Mouse (Mus musculus) adrenal gland, adult 10 weeks (tissue): ENCODE measurements around the gene Gja5. TPM values are rescaled to one million over a fixed set of nuclear protein-coding genes. Genes with fewer than 3 reads are reported as not detected.

Experiments used
- polyA plus RNA-seq: library from polyadenylated mRNA; stranded (reverse); fragments of 350-450 nt; fragmentation: Illumina TruSeq; extraction: RNeasy Lipid Tissue Mini Kit (QIAGEN cat#74804); gene quantifications from one replicate; pipeline ENCODE4 v1.2.3, GENCODE M21; 2014; ENCODE audit warnings: low read depth, low replicate concordance

The Gja5 gene
- polyA plus RNA-seq, result 0.82 TPM

GRCm38 (mm10) chr3:96904393-96904792, at the start of gene Gja5:
Gja5 (plus strand) TSS chr3:96904693.

DNA sequence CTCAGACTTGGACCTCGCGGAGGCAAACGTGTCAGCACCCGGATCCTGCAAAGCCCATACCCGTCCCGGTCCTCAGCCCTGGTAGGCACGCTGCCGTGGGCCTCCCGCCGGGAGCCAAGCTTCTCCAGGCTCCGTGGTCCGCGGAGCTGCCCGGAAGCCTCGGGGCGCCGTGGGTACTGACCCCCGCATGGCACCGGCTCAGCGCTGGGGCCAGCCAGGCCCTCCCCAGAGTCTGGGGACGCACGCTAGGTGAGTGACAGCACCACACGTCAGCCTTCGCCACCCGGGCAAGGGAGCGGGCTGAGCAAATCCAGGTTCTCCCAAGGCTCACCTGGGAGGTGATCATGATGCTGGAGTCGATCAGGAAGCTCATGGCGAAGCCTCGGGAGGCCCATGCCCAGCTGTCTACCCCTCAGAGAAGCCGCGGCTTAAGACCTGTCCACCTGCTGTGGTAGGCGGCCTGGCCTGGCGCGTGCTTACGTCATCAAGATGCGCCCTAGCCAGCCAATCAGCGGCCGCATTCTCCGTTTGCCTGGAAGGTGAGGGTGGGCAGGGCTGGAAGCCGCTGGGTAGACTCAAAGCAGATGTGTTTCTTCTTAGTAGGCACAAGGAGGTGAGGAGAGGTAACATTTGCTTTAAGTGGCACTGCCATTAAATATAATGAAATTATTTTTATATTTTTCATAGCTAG, 503 bp downstream of the Gja5 start, which contains the start of gene Gpr89:
Gpr89 (minus strand) TSS at position 496 of the 691 bp plus-strand sequence.

GRCm38 (mm10) chr3:96925920-96926319, 21.4 kb downstream of the Gja5 start, which contains the start of gene Gja8:
Gja8 (minus strand) TSS chr3:96926020.

Other genes with a start within 250 kb of the Gja5 start
- gene Ankrd35, start 234.6 kb upstream of the Gja5 start, polyA plus RNA-seq, result 0.52 TPM
- gene Pias3, start 208.3 kb upstream of the Gja5 start, polyA plus RNA-seq, result 3.3 TPM
- not detected for gene Nudt17, start 196.1 kb upstream of the Gja5 start, polyA plus RNA-seq
- gene Polr3c, start 177.1 kb upstream of the Gja5 start, polyA plus RNA-seq, result 22.0 TPM
- gene Rnf115, start 177.0 kb upstream of the Gja5 start, polyA plus RNA-seq, result 117 TPM
- not detected for gene Pdzk1, start 75.4 kb upstream of the Gja5 start, polyA plus RNA-seq
- gene Cd160, start 75.3 kb upstream of the Gja5 start, polyA plus RNA-seq, result 0.58 TPM
- gene Gpr89, start 653 bp downstream of the Gja5 start, polyA plus RNA-seq, result 19.5 TPM
- not detected for gene Gja8, start 21.3 kb downstream of the Gja5 start, polyA plus RNA-seq